Mouse (Mus musculus): ENCODE measurements around the gene Rgs7.

Gene Rgs7

DNA sequence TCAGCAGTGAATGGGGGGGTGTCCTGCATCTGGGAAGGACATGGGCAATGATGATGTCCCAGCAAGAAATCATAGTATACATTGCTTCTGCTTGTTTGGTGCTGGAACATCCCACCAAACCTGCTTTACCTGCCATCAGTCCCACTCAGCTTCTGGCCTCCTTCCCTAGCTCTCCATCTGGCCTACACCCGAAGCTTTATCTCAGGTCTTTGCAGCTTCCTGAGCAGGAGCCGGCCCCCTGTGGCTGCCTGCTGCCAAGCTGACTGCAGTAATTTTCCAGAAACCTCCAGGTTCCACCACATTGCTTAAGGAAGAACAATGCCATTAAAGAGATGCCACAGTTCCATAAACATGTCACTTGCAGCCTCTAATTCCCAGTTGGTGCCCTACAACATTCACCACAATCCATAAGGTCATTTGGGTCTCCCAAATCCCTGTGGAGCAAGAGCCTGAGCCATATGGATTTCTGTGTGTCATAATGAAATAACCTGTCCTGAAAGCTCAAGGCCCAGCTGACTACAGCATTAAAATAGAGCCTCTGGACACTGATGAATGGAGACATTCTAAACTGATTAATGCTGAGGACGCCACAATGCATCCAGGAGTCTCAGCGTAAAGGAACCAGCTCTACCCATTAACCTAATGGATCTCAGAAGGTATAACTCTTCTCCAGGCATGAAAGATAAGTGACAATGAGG lies 60.8 kb downstream of the Rgs7 start:
- no peak for DNase-seq (ENCODE audit: low spot score)

DNA sequence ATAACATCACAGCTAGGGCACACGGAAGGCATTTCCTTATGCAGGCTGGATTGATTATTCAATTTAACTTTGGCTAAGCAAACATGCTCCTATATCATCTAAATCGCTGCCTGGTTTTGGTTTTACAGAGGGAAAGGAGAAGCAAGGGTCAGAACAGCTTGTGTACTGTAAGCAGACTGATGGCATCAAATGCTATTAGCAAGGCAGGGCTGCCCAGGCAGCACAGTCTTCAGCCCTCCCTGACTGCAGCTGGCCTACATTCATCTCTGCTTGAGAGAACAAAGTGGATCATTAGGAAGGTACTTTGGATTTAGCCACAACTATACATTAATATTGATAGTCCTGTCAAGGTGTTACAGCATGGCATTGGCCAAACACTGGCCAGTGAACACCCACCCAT lies 65.2 kb downstream of the Rgs7 start:
- DNase-seq (ENCODE audit: low spot score), result no peak

- DNase-seq (ENCODE audit: low spot score), result no peak
These were observed 65.9 kb downstream of the Rgs7 start for GRCm38 (mm10) chr1:175426393-175426792.

DNA sequence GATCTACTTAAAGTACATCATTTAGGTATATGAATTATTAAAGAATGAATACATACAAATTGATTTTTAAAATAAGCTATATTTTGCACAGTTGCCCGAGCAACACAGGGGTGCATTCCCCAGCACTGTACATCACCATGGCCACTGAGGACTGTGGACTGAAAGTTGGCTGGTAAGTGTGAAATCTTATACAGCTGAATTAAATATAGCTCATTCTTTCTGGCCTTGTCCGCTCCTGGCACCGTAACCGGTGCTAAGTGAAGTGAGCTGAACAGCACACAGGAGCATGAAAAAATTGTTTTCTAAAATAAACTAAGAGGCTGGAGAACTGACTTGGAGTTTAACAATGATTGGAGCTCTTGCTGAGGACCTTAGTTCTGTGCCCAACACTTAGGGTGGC lies 71.4 kb downstream of the Rgs7 start:
- DNase-seq (ENCODE audit: low spot score), result no peak

GRCm38 (mm10) chr1:175415728-175416127 lies 76.6 kb downstream of the Rgs7 start:
- no peak for DNase-seq (ENCODE audit: low spot score)

- no peak for DNase-seq (ENCODE audit: low spot score)
These were observed 81.9 kb downstream of the Rgs7 start for GRCm38 (mm10) chr1:175410399-175410798.

DNA sequence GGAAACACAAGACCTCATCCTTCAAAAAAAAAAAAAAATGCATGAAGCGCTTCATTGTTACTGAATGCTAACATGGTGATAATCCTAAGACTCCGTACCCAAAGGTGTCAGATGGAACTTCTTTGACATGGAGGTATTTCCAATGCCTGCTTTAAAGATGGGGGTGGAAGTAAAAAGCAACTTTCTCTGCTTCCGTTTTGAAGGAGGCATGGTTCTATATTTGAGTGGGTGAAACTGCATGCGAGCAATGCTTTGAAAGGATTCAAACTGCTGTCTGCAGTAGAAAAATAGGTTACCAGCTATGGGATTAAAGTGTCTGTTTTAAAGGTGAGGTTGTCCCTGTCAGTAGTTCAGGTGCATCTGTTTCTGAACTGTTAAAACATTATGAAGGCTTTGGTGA lies 100.4 kb downstream of the Rgs7 start:
- DNase-seq (ENCODE audit: low spot score), result no peak

DNA sequence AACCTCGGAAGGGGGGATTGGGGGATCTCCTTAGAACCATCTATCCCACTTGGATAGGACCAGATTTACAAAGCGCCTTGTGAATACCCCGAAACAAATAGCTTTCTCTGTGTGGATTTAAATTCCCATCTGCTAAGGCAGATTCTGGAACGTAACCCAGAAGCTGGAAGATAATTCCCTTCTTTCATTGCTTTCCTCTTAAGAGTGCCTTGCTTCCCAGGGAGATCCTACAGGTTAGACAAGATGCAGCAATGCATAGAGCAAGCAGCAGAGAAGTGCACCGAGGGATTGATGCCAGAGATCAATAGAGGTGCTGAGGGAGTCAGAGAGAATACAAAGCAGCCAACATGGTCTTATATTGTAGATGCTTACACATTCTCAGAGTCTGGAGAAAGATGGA lies 103.0 kb downstream of the Rgs7 start:
- DNase-seq (ENCODE audit: low spot score), result no peak

GRCm38 (mm10) chr1:175385581-175386235 lies 106.6 kb downstream of the Rgs7 start:
- no peak for DNase-seq (ENCODE audit: low spot score)

DNA sequence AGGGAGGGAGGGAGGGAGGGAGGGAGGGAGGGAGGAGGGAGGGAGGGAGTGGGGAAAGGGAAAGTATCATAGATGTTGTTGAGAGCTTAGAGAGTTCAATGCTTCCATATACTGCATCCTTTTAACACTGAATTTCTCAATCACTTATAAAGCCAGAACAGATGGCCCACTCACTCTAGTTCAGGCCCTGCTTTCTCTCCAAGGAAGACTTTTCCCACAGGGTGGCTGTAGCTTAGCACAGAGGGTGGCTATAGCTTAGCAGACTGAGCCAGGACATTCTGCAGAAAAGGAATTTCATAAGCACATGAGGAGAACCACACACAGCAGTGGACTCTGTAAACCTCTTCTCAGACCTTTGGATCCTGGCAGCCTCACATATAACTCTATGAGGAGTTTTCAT lies 119.7 kb downstream of the Rgs7 start:
- no peak for DNase-seq (ENCODE audit: low spot score)

- no peak for DNase-seq (ENCODE audit: low spot score)
These were observed 124.2 kb downstream of the Rgs7 start for GRCm38 (mm10) chr1:175368062-175368461.

DNA sequence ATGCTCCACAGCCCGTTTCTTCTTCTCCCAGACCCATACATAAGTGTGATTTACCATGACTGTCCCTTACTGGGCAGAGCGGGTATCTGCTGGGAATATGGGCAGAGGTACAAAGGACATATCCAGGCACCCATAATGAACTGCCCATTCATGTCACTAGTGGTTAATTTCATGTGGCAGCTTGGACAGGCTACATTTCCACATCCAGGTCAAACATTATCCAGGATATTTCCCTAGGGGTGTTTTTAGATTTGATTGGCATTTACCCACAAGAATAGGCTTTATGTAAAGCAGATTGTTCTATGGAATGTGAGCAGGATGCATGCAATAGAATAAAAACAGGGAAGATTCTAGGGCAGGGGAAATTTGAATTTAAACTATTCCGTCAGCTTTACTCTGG lies 128.7 kb downstream of the Rgs7 start:
- DNase-seq (ENCODE audit: low spot score), result no peak

GRCm38 (mm10) chr1:175359411-175360366 lies 132.6 kb downstream of the Rgs7 start:
- no peak for DNase-seq (ENCODE audit: low spot score)

- DNase-seq (ENCODE audit: low spot score), result no peak
These were observed 139.4 kb downstream of the Rgs7 start for GRCm38 (mm10) chr1:175352921-175353320.

DNA sequence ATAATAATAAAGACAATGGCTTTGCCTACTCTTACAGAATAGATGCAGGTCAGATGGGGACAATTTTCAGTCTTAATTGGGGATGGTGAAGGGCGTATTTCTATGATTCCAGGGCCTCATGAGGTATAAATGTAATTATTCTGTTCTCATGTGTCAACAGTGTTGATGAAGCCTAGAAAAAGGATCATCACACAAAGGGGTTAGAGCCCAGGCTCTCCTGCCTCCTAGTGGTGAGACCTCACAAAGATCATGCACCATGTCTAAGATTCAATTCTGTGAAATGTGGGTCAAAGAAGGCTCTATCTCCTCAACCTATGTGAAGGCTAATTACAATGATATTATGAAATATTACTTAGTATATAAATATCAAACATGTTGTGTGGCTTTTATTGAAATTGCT lies 146.1 kb downstream of the Rgs7 start:
- no peak for DNase-seq (ENCODE audit: low spot score)

GRCm38 (mm10) chr1:175336191-175336590 lies 156.1 kb downstream of the Rgs7 start:
- no peak for DNase-seq (ENCODE audit: low spot score)

- DNase-seq (ENCODE audit: low spot score), result no peak
These were observed 159.1 kb downstream of the Rgs7 start for GRCm38 (mm10) chr1:175333041-175333854.

GRCm38 (mm10) chr1:175329934-175330471 lies 162.3 kb downstream of the Rgs7 start:
- DNase-seq (ENCODE audit: low spot score), result no peak

- DNase-seq (ENCODE audit: low spot score), result no peak
These were observed 169.5 kb downstream of the Rgs7 start for GRCm38 (mm10) chr1:175322781-175323180.

GRCm38 (mm10) chr1:175319205-175319604 lies 173.1 kb downstream of the Rgs7 start:
- DNase-seq (ENCODE audit: low spot score), result no peak

GRCm38 (mm10) chr1:175317264-175317663 lies 175.0 kb downstream of the Rgs7 start:
- no peak for DNase-seq (ENCODE audit: low spot score)

DNA sequence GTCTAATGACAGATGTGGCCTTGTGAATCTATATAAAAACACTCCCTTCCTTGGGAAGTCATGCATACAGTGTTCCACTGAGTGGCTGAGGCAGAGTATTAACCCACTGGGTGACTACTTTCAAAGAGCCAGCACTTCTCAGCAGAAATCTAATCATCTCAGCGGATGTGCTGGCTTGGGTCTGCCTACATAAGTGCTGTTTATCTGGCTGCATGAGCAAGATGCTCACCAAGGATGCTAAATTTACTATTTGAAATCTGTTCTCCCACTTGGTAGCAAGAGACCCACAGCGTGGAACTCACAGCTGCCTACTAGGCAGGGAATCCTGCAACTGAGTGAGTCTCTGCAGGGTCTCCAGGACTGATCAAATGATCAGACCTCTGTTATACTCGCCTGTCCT lies 184.7 kb downstream of the Rgs7 start:
- DNase-seq (ENCODE audit: low spot score), result no peak
